In genomic region chr16:49920191-49920590, GRCm38 (mm10) we compare ENCODE assay signal across 9 mouse cellular contexts.
"Had no signal": no experiment of that assay in that cellular context is flagged by ENCODE, and none has a peak within 500 bp of the region (broad histone marks: within the 10 kb centered on the region; RNA-seq: fewer than 3 reads in every experiment).

No protein-coding gene starts in this region.

- ATAC-seq: midbrain, embryonic 13.5 days had no signal

- H3K36me3 ChIP-seq: limb, embryonic 13.5 days; midbrain, embryonic 13.5 days; neural tube, embryonic 15.5 days had no signal

- H3K27me3 ChIP-seq: midbrain, embryonic 13.5 days; neural tube, embryonic 15.5 days had no signal

- H3K4me3 ChIP-seq: limb, embryonic 13.5 days; midbrain, embryonic 13.5 days; neural tube, embryonic 15.5 days had no signal

- DNase-seq: left cerebral cortex, postnatal 4 days; lung, adult 18-20 months; right cerebral cortex, adult 18-20 months; right cerebral cortex, postnatal 25 days had no signal

- H3K9me3 ChIP-seq: limb, embryonic 13.5 days; midbrain, embryonic 13.5 days; neural tube, embryonic 15.5 days had no signal

- H3K27ac ChIP-seq: kidney, postnatal 0 days; limb, embryonic 13.5 days; liver, embryonic 14.5 days; midbrain, embryonic 13.5 days; neural tube, embryonic 15.5 days had no signal
